Mouse (Mus musculus): ENCODE data around the gene Rpgrip1.
"Not testable (repeated sequence)": the region's sequence is repeated elsewhere in the genome, so short reads cannot be mapped to it uniquely, and the experiment has no call there.

Gene Rpgrip1

GRCm38 (mm10) chr14:52110346-52110745, at the start of gene Rpgrip1:
Gene Rpgrip1, plus strand, starts transcription at chr14:52110704.
- no peak for DNase-seq

- DNase-seq, result no peak
Observed at GRCm38 (mm10) chr14:52060800-52061199, 49.7 kb upstream of the Rpgrip1 start.

- DNase-seq, result no peak
Observed at GRCm38 (mm10) chr14:52061798-52062197, 48.7 kb upstream of the Rpgrip1 start.

DNA sequence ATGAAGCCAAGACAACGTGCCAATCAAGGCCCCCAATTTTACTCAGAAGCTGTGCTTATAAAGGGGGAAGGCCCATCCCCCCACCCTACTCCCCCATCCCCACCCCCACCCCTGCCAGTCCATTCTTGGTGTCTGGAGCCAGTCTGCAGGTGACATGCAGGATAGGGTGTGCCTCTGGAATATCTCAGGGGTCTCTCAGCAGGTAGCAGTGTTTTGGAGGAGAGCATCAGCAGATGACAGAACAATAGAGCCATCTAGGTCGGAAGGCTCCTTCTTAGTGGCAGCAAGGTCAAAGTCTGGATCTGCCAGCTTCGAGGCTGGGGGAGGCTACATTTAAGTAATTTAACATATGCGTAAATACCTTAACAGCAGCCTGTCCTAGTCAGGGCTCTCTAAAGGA, 44.4 kb upstream of the Rpgrip1 start:
- no peak for DNase-seq

DNA sequence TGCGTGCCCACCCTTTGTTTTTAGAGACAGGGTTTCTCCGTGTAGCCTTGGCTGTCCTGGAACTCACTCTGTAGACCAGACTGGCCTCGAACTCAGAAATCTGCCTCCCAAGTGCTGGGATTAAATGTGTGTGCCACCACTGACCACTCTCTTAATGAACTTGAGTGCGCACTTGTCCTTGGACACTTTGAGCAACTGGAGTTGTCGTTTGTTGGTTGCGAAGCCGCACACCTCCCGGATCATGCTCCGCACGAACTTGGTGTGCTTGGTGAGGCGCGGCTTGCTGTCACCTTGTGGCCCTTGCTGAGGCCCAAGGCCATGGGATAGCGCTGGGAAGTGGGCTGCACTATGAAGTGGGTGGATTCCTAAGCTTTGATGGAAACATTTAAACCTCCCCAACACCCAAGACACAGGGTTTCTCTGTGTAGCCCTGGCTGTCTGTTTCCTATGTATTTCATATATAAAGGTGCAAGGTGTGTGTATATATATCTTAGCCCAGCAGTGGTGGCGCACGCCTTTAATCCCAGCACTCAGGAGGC, 38.8 kb upstream of the Rpgrip1 start:
- no peak for DNase-seq

DNA sequence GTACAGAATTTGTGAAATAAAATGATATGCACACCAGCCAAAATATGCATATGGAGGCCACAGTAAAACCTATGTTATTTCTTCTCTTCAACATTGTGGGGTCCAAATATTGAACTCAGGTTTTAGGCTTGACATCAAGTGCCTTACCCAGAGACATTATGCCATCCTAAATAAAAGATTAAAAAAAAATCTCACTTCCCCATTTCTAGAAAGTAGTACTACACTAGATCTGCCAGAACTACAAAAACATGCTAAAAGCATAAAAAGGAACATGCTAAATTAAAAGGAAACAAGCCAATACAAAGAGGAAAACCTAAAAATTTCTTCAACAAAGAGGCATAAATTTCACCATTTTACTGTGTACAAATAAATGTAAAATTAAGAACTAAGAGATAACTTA, 27.4 kb upstream of the Rpgrip1 start:
- DNase-seq, result no peak

DNA sequence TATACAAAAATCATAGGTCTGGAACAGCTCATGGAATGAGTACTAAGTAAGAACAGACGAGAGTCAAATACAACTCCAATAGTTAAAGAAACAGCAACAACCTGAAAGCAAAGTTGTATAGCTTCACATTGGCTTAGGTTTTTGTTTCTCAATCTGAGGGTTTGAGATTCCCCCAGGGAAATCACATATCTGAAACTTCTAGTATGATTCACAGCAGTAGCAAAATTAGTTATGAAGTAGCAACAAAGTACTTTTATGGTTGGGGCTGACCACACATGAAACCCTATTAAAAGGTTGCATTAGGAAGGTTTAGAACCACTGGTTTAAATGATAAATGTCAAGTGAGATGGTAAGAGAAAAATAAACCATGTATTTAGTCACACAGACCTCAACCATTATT, 16.0 kb upstream of the Rpgrip1 start:
- no peak for DNase-seq

DNA sequence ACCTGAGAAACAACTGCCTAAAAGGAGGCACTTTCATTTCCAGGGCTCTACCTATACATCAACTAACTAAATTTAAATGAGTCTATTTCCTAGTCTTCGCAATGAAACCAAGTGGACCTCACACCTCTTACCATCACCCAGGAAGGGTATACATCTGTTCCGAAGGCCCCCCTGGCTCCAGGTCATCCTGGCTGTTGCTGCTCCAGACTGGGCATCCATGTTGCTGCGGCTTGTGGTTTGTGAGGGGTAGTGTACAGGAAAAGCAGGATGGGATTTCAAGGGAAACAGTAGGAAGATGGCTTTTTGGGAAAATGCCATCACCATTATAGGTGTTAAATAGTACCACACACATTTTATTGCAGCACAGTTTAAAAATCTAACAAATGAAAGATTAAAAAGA, 13.3 kb upstream of the Rpgrip1 start:
- not testable (repeated sequence) for DNase-seq

DNA sequence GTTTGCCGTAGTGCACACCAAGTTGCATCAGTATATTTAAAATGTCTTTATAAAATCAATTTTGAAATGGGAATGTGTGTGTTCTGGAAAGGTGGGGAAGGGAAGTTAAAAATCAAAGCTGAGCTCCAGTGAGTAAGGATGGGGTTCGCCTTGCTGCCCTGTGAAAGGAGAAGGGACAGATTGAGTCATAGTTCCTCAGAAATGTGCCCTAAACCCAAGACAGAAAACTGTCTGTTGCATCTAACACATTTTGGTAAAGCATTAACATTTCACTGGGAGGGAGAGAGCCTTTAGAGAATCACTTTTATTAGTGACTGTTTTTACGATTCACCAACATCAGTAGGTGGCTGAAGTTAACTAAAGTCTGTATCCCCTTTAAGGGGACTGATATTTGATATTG, 12.1 kb upstream of the Rpgrip1 start:
- DNase-seq, result not testable (repeated sequence)

- no peak for DNase-seq
Observed at GRCm38 (mm10) chr14:52099563-52099962, 10.9 kb upstream of the Rpgrip1 start.

GRCm38 (mm10) chr14:52100170-52100960, 10.1 kb upstream of the Rpgrip1 start:
- no peak for DNase-seq

- DNase-seq, result no peak
Observed at GRCm38 (mm10) chr14:52101285-52102157, 9.0 kb upstream of the Rpgrip1 start.

DNA sequence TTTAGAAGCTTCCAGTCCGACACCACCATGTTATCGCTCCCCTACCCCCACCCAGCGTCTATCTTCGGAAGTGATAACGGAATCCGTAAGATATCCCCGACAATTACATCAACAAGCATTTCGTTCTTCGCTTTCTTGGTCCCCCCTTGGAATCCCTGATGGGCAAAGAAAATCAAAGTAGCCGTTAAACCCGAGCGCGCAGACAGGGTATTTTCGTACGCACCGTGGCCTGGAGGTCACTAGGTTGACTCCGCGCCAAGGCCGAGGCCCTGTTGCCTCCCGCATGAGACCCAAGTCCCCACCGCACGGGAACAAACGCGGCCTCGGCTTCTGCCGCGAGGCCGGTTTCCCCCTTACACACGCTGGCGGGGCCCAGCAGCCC, 7.0 kb upstream of the Rpgrip1 start:
- peak in 1 of 2 experiments; percentile 67 for DNase-seq

- DNase-seq, result peak; percentile 100
Observed at GRCm38 (mm10) chr14:52103856-52104676, 6.4 kb upstream of the Rpgrip1 start, which contains the start of gene Hnrnpc. Gene Hnrnpc, minus strand, starts transcription at chr14:52104028.

DNA sequence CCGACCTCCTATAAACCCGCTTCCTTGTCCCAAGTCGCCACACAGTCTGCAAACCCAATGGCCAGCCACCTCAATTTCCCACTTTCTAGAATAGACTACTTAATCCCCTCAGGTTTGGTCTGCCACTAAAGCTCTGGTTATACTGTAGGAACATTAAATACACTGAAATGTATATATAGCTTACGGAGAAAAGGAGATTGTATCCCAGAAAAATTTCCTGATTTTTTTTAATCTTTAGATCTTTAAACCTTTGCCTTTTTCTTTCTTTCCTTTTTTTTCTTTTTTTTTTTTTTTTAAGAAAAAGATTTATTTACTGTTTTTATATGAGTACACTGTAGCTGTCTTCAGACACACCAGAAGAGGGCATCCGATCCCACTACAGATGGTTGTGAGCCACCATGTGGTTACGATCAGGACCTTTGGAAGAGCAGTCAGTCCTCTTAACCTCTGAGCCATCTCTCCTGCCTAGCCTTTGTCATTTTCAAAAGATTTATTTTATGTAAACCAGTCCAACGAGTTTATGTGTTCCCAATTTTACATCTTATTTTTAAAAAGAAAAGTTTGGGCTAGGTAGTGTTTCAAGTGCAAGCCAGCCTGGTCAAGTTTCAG, 5.7 kb upstream of the Rpgrip1 start:
- DNase-seq, result peak in 1 of 2 experiments; percentile 48

DNA sequence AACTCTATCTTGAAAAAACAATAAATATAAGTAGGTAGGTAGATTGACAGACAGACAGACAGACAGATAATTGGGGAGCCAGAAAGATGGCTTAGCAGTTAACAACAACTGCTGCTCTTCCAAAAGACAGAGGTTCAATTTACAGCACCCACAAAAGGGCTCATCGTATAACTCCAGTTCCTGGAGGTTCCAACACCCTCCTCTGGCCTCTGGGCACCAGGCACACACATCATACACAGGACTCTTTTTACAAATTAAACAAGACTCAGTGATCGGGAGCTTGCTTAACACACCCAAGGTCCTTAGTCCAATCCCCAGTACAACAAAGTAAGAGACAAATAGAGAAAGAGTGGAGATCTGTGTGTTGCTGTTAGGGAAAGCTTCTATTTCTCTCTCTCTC, 5.2 kb upstream of the Rpgrip1 start:
- DNase-seq, result no peak

- peak; percentile 54 to 68 for DNase-seq
Observed at GRCm38 (mm10) chr14:52106741-52107140, 3.8 kb upstream of the Rpgrip1 start.

DNA sequence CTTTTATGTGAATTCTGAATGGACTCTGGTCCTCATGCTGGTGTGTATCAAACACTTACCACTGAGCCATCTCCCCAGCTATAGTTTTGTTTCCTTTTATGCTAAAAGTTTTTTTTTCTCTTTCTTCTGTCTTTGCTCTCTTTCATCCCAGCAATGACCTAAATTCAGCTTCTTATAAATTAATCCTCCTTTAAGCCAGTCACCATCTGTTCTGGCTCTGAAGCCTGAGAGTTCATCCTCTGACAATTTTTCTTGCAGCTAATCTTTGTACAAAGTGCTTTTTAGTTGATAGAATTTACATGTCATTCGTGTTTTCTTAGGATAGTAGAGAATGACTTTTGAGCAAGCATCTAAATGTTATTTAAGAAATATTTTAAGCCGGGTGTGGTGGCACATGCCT, 2.5 kb upstream of the Rpgrip1 start:
- DNase-seq, result no peak

DNA sequence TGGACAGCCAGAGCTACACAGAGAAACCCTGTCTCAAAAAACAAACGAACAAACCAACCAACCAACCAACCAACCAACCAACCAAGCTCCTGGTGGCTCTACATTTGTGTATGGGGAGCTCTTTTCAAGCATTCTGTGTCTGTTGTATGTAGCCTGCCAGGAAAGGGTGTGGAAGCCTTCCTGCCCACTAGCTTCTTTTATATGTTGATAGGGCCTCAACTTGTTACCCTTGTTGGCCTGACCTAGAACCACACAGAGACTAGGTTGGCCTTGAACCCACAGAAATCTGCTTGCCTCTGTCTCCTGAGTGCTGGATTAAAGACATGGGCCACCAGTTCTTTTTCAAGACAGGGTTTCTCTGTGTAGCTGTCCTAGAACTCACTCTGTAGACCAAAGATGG, 3.6 kb downstream of the Rpgrip1 start:
- DNase-seq, result no peak

- no peak for DNase-seq
Observed at GRCm38 (mm10) chr14:52117241-52117640, 6.7 kb downstream of the Rpgrip1 start.

- DNase-seq, result peak in 1 of 2 experiments; percentile 21
Observed at GRCm38 (mm10) chr14:52118456-52118822, 7.9 kb downstream of the Rpgrip1 start.

Data from kidney, postnatal 25 days (tissue).